Mouse (Mus musculus): Measurements from ENCODE around the gene Slc25a10. TPM values are rescaled to one million over a fixed set of nuclear protein-coding genes. Genes with fewer than 3 reads are reported as not detected.

The Slc25a10 gene
- polyA plus RNA-seq, 1 experiment from 2014 or later = 27.6 TPM

DNA sequence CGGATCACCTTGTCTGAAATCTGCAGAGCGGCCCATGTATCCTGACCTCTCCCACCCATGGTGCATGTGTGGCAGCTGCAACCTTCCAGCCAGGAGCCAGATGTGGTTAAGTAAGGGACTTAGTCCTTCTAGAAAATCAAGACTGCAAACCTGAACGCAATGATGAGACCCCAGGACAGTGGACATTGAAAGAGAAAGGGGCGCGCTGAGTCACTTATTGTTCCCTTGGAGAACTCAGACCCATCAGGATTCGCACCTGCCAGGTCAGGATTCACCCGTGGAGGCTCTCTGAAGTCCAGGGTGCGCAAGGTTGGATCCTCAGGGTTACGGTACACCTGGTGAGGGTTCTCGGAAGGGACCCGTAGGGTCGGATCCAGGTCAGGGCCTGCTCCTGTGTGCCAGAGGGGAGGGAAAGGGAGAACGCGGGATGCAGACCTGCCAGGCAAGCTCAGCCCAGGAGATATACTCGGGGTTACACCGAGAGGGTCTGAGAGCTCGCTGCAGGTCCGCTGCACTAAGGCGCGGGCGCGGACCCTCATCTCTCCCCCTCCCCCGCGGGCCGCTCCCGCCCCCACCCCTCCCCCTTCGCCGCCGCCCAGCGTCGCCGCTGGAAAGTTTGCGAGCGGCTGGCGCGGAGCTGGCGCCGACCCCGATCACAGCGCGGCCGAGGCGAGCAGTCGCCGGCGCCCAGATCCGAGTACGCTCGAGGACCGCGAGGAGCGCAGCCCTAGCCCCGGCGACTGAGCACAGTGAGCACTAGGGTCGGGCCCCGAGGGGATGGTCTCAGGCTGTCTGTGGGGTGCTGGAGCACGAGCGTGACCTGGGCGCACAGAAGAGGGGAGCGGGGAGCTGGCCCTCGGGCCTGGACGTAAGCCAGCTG is 38.7 kb downstream of the Slc25a10 start, which contains the start of gene Gcgr:
Gene Gcgr (plus strand): TSS at position 615 of the 880 bp plus-strand sequence.
- H3K27me3 ChIP-seq (replicated peaks) = peaks cover 75% of the 10 kb centered on the region
- ATAC-seq (ENCODE audit: low FRiP score) = no peak
- no peaks in the 10 kb centered on the region for H3K36me3 ChIP-seq
- peak within 1 kb of the TSS; percentile 34 for H3K4me3 ChIP-seq (replicated peaks)
- H3K9me3 ChIP-seq (replicated peaks) = no peaks in the 10 kb centered on the region
- peak within 1 kb of the TSS; percentile 31 for H3K9ac ChIP-seq (replicated peaks)
- H3K27ac ChIP-seq (replicated peaks) = no peak within 1 kb of the TSS
- H3K4me1 ChIP-seq = peaks cover 10% of the 10 kb centered on the region
- peak within 1 kb of the TSS; percentile 65 for H3K4me2 ChIP-seq
- WGBS = 9% methylated on average over 48 of the region's 62 CpGs

DNA sequence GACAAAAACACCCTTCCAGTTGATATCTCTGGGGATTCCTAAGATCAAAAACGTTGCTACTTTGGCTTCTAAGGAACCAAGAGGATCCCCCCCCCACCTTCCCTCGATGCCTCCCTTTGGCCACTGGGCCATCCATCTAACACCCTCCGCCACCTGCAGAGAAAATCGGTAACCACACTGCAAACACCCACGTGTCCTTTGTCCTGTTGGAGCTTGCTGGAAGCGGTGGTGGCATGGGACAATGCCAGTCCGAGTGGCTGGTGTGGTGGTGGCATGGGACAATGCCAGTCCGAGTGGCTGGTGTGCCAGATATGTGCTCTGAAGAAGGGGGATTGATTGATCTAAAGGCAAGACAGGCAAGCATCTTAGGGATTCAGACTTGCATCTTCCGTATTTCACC is 40.0 kb downstream of the Slc25a10 start:
- no peaks in the 10 kb centered on the region for H3K9me3 ChIP-seq (replicated peaks)
- H3K27me3 ChIP-seq (replicated peaks) = peaks cover 75% of the 10 kb centered on the region
- WGBS = 34% methylated on average over 9 of the region's 9 CpGs
- no peak overlapping the region for H3K27ac ChIP-seq (replicated peaks)
- H3K9ac ChIP-seq (replicated peaks) = no peak overlapping the region
- H3K4me3 ChIP-seq (replicated peaks) = no peak overlapping the region
- H3K4me1 ChIP-seq = peaks cover 10% of the 10 kb centered on the region
- H3K4me2 ChIP-seq = no peak overlapping the region
- no peak for ATAC-seq (ENCODE audit: low FRiP score)
- H3K36me3 ChIP-seq = no peaks in the 10 kb centered on the region

DNA sequence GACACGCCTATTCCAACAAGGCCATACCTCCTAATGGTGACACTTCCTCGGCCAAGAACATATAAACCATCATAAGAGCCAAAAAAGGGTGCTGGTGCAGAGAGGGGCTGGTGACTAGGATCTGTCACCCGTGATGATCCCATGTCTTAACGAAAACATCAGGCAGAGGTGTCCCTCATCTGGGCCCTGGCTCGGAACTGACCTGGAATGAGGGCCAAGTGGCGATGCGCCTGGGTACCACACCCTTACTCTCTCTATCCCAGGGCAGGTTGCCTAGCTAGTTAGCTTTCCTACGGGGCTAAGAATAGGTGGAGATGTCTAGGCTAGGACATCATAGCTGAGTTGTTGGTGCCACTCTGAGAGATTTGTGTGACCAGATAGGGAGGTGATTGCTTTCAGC is 42.5 kb downstream of the Slc25a10 start:
- 81% methylated on average over 8 of the region's 8 CpGs for WGBS
- Histone ChIP-seq H3K27ac (replicated peaks) (no peak overlapping the region), H3K27me3 (replicated peaks) (peaks cover 59% of the 10 kb centered on the region), H3K4me1 (peaks cover 18% of the 10 kb centered on the region), H3K36me3 (no peaks in the 10 kb centered on the region), H3K9ac (replicated peaks) (no peak overlapping the region), H3K4me3 (replicated peaks) (no peak overlapping the region), H3K9me3 (replicated peaks) (no peaks in the 10 kb centered on the region), H3K4me2 (no peak overlapping the region)
- no peak for ATAC-seq (ENCODE audit: low FRiP score)

DNA sequence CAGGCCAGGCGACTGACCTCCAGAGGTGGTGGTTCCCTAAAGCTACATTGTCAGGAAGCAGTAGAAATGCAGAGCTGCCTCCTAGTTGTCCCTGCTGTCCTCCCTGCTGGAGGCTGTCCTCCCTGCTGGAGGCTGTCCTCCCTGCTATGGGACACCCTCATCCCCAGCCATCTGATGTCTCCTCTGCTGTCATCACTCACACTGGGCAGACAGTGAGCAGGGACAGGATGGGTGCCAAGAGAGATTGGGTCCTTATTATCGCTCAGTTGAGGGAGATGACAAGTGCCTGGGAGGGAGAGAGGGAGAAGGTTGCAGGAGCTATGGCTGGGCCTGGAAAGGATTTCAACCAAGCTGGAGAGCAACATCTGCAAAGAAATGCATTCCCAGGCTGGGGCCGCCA is 43.5 kb downstream of the Slc25a10 start:
- ATAC-seq (ENCODE audit: low FRiP score) = no peak
- 87% methylated on average over 3 of the region's 3 CpGs for WGBS
- no peak overlapping the region for H3K27ac ChIP-seq (replicated peaks)
- H3K4me3 ChIP-seq (replicated peaks) = no peak overlapping the region
- H3K27me3 ChIP-seq (replicated peaks) = peaks cover 49% of the 10 kb centered on the region
- H3K9ac ChIP-seq (replicated peaks) = no peak overlapping the region
- H3K36me3 ChIP-seq = no peaks in the 10 kb centered on the region
- H3K9me3 ChIP-seq (replicated peaks) = no peaks in the 10 kb centered on the region
- H3K4me2 ChIP-seq = no peak overlapping the region
- H3K4me1 ChIP-seq = peaks cover 28% of the 10 kb centered on the region

DNA sequence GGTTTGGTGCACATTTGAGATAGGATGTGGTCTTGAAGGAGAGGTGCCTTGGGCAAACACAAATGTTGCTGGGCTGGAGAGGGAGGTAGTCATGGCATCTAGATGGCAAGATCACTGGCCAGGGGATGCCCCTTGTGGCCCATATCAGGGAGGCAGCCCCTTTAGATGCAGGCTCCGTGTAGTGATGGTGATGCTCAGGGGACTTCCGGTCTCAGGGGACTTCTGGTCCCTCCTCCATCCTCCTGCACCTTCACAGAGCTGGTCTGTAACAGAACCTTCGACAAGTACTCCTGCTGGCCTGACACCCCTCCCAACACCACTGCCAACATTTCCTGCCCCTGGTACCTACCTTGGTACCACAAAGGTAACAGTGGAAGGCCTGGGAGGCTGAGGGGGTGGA is 44.2 kb downstream of the Slc25a10 start:
- Histone ChIP-seq H3K4me2 (no peak overlapping the region), H3K4me1 (peaks cover 22% of the 10 kb centered on the region), H3K36me3 (no peaks in the 10 kb centered on the region), H3K27me3 (replicated peaks) (peaks cover 42% of the 10 kb centered on the region), H3K9me3 (replicated peaks) (no peaks in the 10 kb centered on the region), H3K27ac (replicated peaks) (no peak overlapping the region), H3K9ac (replicated peaks) (no peak overlapping the region), H3K4me3 (replicated peaks) (no peak overlapping the region)
- WGBS = 84% methylated on average over 3 of the region's 3 CpGs
- ATAC-seq (ENCODE audit: low FRiP score) = no peak

DNA sequence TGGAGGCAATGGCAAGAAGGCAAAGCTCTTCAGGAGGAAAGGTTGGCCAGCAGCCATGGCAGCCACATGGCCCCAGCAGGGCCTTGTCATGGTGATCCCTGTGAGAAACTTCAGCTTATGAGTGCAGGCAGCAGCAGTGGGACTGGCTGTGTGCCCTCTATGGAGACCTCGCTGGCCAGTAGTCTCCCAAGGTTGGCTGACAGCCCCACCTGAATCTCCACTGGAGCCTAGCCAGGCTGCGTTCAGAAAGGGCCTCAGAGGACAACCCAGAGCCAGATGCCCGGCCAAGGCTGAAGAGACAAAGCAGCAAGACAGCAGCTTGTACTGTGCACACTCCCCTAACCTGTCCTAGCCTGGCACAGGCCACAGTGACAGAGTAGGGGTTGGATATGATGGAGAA is 46.8 kb downstream of the Slc25a10 start:
- H3K36me3 ChIP-seq = peaks cover 18% of the 10 kb centered on the region
- H3K27ac ChIP-seq (replicated peaks) = peak overlapping the region; percentile 38; the same call in 1 of the 2 replicates
- H3K27me3 ChIP-seq (replicated peaks) = peaks cover 15% of the 10 kb centered on the region
- no peak overlapping the region for H3K4me3 ChIP-seq (replicated peaks)
- H3K9me3 ChIP-seq (replicated peaks) = no peaks in the 10 kb centered on the region
- no peak overlapping the region for H3K9ac ChIP-seq (replicated peaks)
- no peak overlapping the region for H3K4me2 ChIP-seq
- no peak for ATAC-seq (ENCODE audit: low FRiP score)
- peaks cover 20% of the 10 kb centered on the region for H3K4me1 ChIP-seq
- 66% methylated on average over 3 of the region's 3 CpGs for WGBS

DNA sequence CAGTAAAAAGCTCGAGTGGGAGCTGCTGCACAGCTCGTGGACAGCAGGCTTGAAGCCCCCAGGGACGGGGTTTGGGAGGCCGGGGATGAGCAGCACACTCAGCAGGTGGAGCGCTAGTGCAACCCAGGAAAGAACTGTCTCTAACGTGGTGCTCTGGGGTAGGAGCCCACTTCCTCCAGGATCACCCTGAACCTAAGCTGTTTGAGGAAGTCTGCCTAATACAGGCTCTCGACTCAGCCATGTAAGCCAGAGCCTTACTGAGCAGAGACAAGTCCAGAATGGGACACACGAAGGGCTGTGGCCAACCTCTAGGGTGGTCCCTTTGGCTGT is 47.3 kb downstream of the Slc25a10 start:
- H3K9ac ChIP-seq (replicated peaks) = no peak overlapping the region
- WGBS = 57% methylated on average over 8 of the region's 8 CpGs
- H3K4me2 ChIP-seq = no peak overlapping the region
- H3K4me1 ChIP-seq = peaks cover 20% of the 10 kb centered on the region
- peak overlapping the region; percentile 38 for H3K27ac ChIP-seq (replicated peaks)
- H3K27me3 ChIP-seq (replicated peaks) = peaks cover 12% of the 10 kb centered on the region; the same call in 1 of the 2 replicates
- ATAC-seq (ENCODE audit: low FRiP score) = no peak
- H3K9me3 ChIP-seq (replicated peaks) = no peaks in the 10 kb centered on the region
- H3K36me3 ChIP-seq = peaks cover 22% of the 10 kb centered on the region
- H3K4me3 ChIP-seq (replicated peaks) = no peak overlapping the region

DNA sequence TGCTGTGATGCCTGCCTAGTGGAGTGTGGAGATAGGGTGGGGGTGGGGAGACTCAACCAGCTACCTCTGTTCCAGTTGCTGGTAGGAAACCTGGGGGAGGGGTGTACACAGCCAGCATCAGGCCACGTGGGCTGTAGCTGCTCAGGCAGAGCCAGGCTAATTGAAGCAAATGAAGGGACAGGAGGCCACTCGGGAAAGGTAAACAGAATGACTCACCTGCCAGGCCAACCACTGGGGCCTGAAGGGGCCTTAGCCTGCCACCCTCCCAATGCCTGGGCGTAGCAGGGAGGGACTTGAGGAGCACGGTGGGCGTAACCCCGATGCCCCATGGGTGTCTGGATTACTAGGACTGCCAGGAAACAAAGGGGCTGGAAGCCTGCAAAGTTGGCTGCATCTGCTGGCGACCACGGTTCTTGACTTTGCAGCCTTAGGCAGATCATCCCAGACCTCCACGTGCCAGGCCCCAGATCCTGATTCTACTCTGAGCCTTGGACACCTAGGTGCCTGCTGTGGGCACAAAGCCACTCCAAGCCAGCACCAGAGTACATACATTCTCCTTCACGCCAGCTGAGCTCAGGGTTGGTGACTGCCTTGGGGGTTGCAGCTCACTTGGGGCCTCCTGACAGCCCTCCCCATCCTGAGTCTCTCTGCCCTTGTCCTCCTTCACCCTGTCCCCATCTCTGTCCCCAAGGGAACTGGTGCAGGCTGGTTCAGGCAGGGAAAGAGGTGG is 47.8 kb downstream of the Slc25a10 start:
- 26% methylated on average over 10 of the region's 10 CpGs for WGBS
- Histone ChIP-seq H3K9ac (replicated peaks) (0 out of 2 replicates have a peak overlapping the region, but pooled peaks have one; percentile 3), H3K4me3 (replicated peaks) (no peak overlapping the region), H3K4me1 (peaks cover 20% of the 10 kb centered on the region), H3K36me3 (peaks cover 28% of the 10 kb centered on the region), H3K4me2 (no peak overlapping the region), H3K27ac (replicated peaks) (peak overlapping the region; percentile 38), H3K27me3 (replicated peaks) (peaks cover 7% of the 10 kb centered on the region; the same call in 1 of the 2 replicates), H3K9me3 (replicated peaks) (no peaks in the 10 kb centered on the region)
- ATAC-seq (ENCODE audit: low FRiP score) = peak; percentile 58

DNA sequence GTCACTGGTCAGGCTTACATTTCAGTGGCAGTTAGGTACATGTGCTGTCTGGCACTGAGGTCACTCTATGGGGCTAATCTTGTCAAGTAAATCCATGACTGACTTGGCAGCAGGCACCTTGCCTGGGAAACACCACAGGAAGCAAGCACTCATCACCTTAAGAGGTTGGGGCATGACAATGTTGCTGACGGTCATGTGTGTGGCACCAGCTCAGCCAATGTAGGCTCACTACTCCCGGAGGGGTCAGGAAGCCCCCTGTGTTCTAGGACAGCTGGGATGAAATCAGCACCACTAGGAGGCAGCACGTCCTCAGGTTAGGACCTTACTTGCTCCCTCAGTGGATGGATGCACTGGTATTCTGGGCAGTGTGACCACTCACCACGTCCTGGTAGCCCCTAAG is 50.3 kb downstream of the Slc25a10 start:
- Histone ChIP-seq H3K9me3 (replicated peaks) (no peaks in the 10 kb centered on the region), H3K4me1 (peaks cover 31% of the 10 kb centered on the region), H3K4me3 (replicated peaks) (no peak overlapping the region), H3K9ac (replicated peaks) (no peak overlapping the region), H3K27ac (replicated peaks) (no peak overlapping the region), H3K36me3 (peaks cover 32% of the 10 kb centered on the region), H3K27me3 (replicated peaks) (no peaks in the 10 kb centered on the region), H3K4me2 (no peak overlapping the region)
- ATAC-seq (ENCODE audit: low FRiP score) = no peak
- WGBS = 46% methylated on average over 4 of the region's 4 CpGs

DNA sequence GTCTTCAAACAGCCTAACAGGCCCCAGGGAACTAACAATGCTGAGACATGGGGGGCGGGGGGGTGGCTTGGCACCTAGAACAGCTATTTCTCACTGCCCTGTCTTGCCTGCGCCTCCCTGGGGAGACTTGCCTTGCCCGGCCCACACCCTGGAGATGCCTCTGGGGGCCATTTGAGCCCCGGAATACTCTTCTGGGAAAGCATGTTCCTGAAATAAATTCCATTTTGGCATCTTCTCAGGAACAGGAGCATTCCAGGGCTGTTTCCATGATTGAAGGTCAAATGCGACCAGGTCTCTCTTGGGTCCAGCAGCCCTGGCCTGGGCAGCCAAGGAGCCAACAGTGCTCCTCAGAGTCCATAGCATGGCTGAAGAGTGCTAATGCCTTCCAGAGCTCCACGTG is 50.7 kb downstream of the Slc25a10 start:
- 90% methylated on average over 6 of the region's 6 CpGs for WGBS

DNA sequence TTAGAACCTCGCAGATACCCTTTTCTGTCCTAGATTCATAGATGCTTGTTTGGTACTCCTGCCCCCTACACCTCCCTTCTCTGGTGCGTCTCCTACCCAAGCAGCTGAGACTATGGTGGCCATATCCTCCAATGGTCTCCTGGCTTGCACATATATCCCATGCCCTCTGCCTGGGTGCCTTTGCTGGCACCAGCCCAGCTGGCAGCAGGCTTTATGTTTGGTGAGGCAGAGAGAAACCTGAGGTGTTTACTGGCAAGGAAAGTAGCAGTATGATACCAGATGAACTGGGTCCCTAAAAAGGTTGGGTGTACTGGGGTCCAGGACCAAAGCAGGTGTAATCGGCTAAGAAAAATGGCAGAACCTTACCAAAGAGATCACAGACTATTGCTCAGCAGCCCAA is 54.3 kb downstream of the Slc25a10 start:
- Histone ChIP-seq H3K4me2 (no peak overlapping the region), H3K27ac (replicated peaks) (no peak overlapping the region), H3K4me1 (peaks cover 41% of the 10 kb centered on the region), H3K9ac (replicated peaks) (no peak overlapping the region), H3K4me3 (replicated peaks) (no peak overlapping the region), H3K27me3 (replicated peaks) (no peaks in the 10 kb centered on the region), H3K36me3 (peaks cover 32% of the 10 kb centered on the region), H3K9me3 (replicated peaks) (no peaks in the 10 kb centered on the region)
- ATAC-seq (ENCODE audit: low FRiP score) = no peak
- WGBS = 92% methylated on average over 3 of the region's 3 CpGs

More for the DNA sequence above, 50.7 kb downstream of the Slc25a10 start:
- Histone ChIP-seq H3K9ac (replicated peaks) (no peak overlapping the region), H3K4me2 (no peak overlapping the region), H3K36me3 (peaks cover 32% of the 10 kb centered on the region), H3K27me3 (replicated peaks) (no peaks in the 10 kb centered on the region), H3K4me1 (peaks cover 35% of the 10 kb centered on the region), H3K4me3 (replicated peaks) (no peak overlapping the region), H3K27ac (replicated peaks) (no peak overlapping the region), H3K9me3 (replicated peaks) (no peaks in the 10 kb centered on the region)
- no peak for ATAC-seq (ENCODE audit: low FRiP score)

DNA sequence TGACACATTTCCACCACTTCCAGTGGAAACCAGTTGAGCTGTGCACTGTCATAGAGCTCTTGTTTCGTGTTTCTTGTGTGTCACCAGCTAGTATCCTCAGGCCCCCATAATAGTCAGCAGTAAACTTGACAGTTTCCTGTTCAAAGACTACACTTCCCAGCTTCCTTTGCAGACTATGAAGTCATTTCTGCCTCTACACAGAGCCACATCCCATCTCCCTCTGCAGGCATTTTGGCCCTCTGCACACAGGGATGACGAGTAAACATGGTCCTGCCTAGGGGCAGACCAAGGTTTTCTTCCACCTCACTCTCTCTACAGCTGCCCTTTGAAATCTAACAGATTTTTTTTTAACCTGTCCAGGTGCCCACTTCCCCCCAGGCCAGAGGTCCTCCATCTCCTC is 55.8 kb downstream of the Slc25a10 start:
- Histone ChIP-seq H3K36me3 (peaks cover 24% of the 10 kb centered on the region), H3K9ac (replicated peaks) (0 out of 2 replicates have a peak overlapping the region, but pooled peaks have one; percentile 98), H3K27ac (replicated peaks) (no peak overlapping the region), H3K4me2 (peak overlapping the region; percentile 92), H3K9me3 (replicated peaks) (no peaks in the 10 kb centered on the region), H3K27me3 (replicated peaks) (no peaks in the 10 kb centered on the region), H3K4me1 (peaks cover 43% of the 10 kb centered on the region), H3K4me3 (replicated peaks) (0 out of 2 replicates have a peak overlapping the region, but pooled peaks have one; percentile 94)
- WGBS = 69% methylated on average over 2 of the region's 2 CpGs
- no peak for ATAC-seq (ENCODE audit: low FRiP score)
